Mouse (Mus musculus) CH12.LX (cell line): ENCODE measurements around the gene Fam122a. TPM values are rescaled to one million over a fixed set of nuclear protein-coding genes. Genes with fewer than 3 reads are reported as not detected.

Experiments
- DNase-seq: peaks from one replicate; pipeline ENCODE4 v3.0.0-alpha.2; 2013; ENCODE audit errors: extremely low read depth
- H3K27ac ChIP-seq: 2 replicates; pipeline ENCODE4 v1.5.1; 2012; ENCODE audit warnings: low read depth, mild to moderate bottlenecking, control low read depth, moderate library complexity; ENCODE audit not compliant: insufficient read depth
- H3K27me3 ChIP-seq: replicated peaks from 2 replicates; pipeline ENCODE3; 2012; ENCODE audit warnings: inconsistent platforms
- H3K36me3 ChIP-seq, 2 experiments: replicated peaks in 1 of 2; 2 replicates each; pipeline versions ENCODE3 to v1.6.1; 2012; ENCODE audit warnings: inconsistent platforms in 1 of 2, low read length in 1 of 2, mild to moderate bottlenecking in 1 of 2, mixed read lengths in 1 of 2, moderate library complexity in 1 of 2; ENCODE audit not compliant: control insufficient read depth in 1 of 2, insufficient read depth in 1 of 2
- H3K4me1 ChIP-seq, 2 experiments: 2 replicates each; pipeline ENCODE4 v1.6.1; 2012; ENCODE audit warnings: inconsistent platforms in 1 of 2, moderate library complexity in 1 of 2; ENCODE audit not compliant: insufficient read depth in 2 of 2, control insufficient read depth in 1 of 2
- H3K4me2 ChIP-seq: 2 replicates; pipeline ENCODE4 v1.6.1; 2012; ENCODE audit warnings: low read depth, mild to moderate bottlenecking, control low read depth; ENCODE audit not compliant: poor library complexity, insufficient read depth, severe bottlenecking
- H3K4me3 ChIP-seq, 3 experiments: fragments of 150-350 bp in 1 of 3; sonication (generic) in 1 of 3; replicated peaks in 1 of 3; 2 replicates each; pipeline versions ENCODE3 to v1.5.1; 2011 to 2012; ENCODE audit warnings: low read depth in 2 of 3, low read length in 2 of 3, mild to moderate bottlenecking in 2 of 3, moderate library complexity in 2 of 3, control low read depth in 1 of 3, improper control_type of control experiment in 1 of 3, inconsistent platforms in 1 of 3, mixed read lengths in 1 of 3; ENCODE audit not compliant: poor library complexity in 1 of 3
- H3K79me2 ChIP-seq: replicated peaks from 2 replicates; pipeline ENCODE4 v1.6.1; 2012; ENCODE audit warnings: mild to moderate bottlenecking, moderate library complexity; ENCODE audit not compliant: control insufficient read depth, poor library complexity, insufficient read depth, severe bottlenecking; ENCODE audit errors: extremely low read depth
- H3K9ac ChIP-seq: 2 replicates; pipeline ENCODE4 v1.6.1; 2012; ENCODE audit warnings: low read depth, mild to moderate bottlenecking, control low read depth, moderate library complexity; ENCODE audit not compliant: insufficient read depth
- H3K9me3 ChIP-seq: replicated peaks from 2 replicates; pipeline ENCODE3; 2012; ENCODE audit warnings: low read length, inconsistent platforms, mixed read lengths
- BHLHE40 ChIP-seq: IDR thresholded peaks from 2 replicates; pipeline ENCODE4 v1.6.1; 2011; ENCODE audit warnings: mild to moderate bottlenecking, low read depth, low read length, improper control_type of control experiment
- CHD1 ChIP-seq: IDR thresholded peaks from 2 replicates; pipeline ENCODE4 v1.6.1; 2012; ENCODE audit warnings: low read depth, low read length, improper control_type of control experiment, inconsistent platforms
- CHD2 ChIP-seq: IDR thresholded peaks from 2 replicates; pipeline ENCODE4 v1.6.1; 2011; ENCODE audit warnings: low read length, improper control_type of control experiment
- E2F4 ChIP-seq: IDR thresholded peaks from 2 replicates; pipeline ENCODE4 v1.6.1; 2011; ENCODE audit warnings: low read depth, low read length, improper control_type of control experiment; ENCODE audit not compliant: insufficient replicate concordance
- ETS1 ChIP-seq: conservative IDR thresholded peaks from 2 replicates; pipeline ENCODE4 v1.6.1; 2012; ENCODE audit warnings: low read depth, mild to moderate bottlenecking, inconsistent platforms, low read length, improper control_type of control experiment, moderate library complexity
- GABPA ChIP-seq: IDR thresholded peaks from 2 replicates; pipeline ENCODE4 v1.6.1; 2012; ENCODE audit warnings: low read depth, low read length, improper control_type of control experiment, inconsistent platforms; ENCODE audit not compliant: insufficient replicate concordance
- HCFC1 ChIP-seq: IDR thresholded peaks from 2 replicates; pipeline ENCODE4 v1.6.1; 2012; ENCODE audit warnings: low read depth, mild to moderate bottlenecking, inconsistent platforms, low read length, improper control_type of control experiment
- JUN ChIP-seq: IDR thresholded peaks from 2 replicates; pipeline ENCODE4 v1.6.1; 2011; ENCODE audit warnings: low read depth, mild to moderate bottlenecking, low read length, improper control_type of control experiment, moderate library complexity; ENCODE audit not compliant: insufficient read depth
- JUND ChIP-seq: conservative IDR thresholded peaks from 2 replicates; pipeline ENCODE4 v1.6.1; 2011; ENCODE audit warnings: low read depth, low read length, improper control_type of control experiment
- KAT2A ChIP-seq: IDR thresholded peaks from 2 replicates; pipeline ENCODE4 v1.6.1; 2012; ENCODE audit warnings: low read length, improper control_type of control experiment, inconsistent platforms; ENCODE audit not compliant: insufficient replicate concordance
- MAZ ChIP-seq: IDR thresholded peaks from 2 replicates; pipeline ENCODE4 v1.6.1; 2012; ENCODE audit warnings: low read depth, mild to moderate bottlenecking, inconsistent platforms, low read length, improper control_type of control experiment, moderate library complexity
- MXI1 ChIP-seq: IDR thresholded peaks from 2 replicates; pipeline ENCODE4 v1.6.1; 2011; ENCODE audit warnings: mild to moderate bottlenecking, low read depth, low read length, improper control_type of control experiment
- NELFE ChIP-seq: IDR thresholded peaks from 2 replicates; pipeline ENCODE4 v1.6.1; 2011; ENCODE audit warnings: low read depth, low read length, improper control_type of control experiment
- NRF1 ChIP-seq: IDR thresholded peaks from 2 replicates; pipeline ENCODE4 v1.6.1; 2014; ENCODE audit warnings: low read depth, mild to moderate bottlenecking, inconsistent platforms, low read length, improper control_type of control experiment, moderate library complexity
- POLR2AphosphoS2 ChIP-seq: IDR thresholded peaks from 2 replicates; pipeline ENCODE4 v1.6.1; 2011; ENCODE audit warnings: low read depth, low read length, improper control_type of control experiment
- SIN3A ChIP-seq: IDR thresholded peaks from 2 replicates; pipeline ENCODE4 v1.6.1; 2012; ENCODE audit warnings: low read length, improper control_type of control experiment, inconsistent platforms
- SMC3 ChIP-seq: IDR thresholded peaks from 2 replicates; pipeline ENCODE4 v1.6.1; 2011; ENCODE audit warnings: low read depth, low read length, improper control_type of control experiment
- TBP ChIP-seq: conservative IDR thresholded peaks from 2 replicates; pipeline ENCODE4 v1.6.1; 2011; ENCODE audit warnings: low read depth, low read length, improper control_type of control experiment
- USF1 ChIP-seq: IDR thresholded peaks from 2 replicates; pipeline ENCODE4 v1.6.1; 2014; ENCODE audit warnings: low read depth, mild to moderate bottlenecking, inconsistent platforms, low read length, improper control_type of control experiment
- ZMIZ1 ChIP-seq: IDR thresholded peaks from 2 replicates; pipeline ENCODE4 v1.6.1; 2012; ENCODE audit warnings: low read depth, mild to moderate bottlenecking, inconsistent platforms, low read length, improper control_type of control experiment
- dilution Hi-C: fragments of 300-500 bp; cut with MboI; formaldehyde crosslinking; loops from 2 replicates; pipeline ENCODE4 v1.14.3; 2020; ENCODE audit warnings: low sequenced_read_pairs; ENCODE audit not compliant: extremely low pct_unique_long_range_greater_than_20kb, extremely low pct_ligation_motif_present
- in situ Hi-C: fragments of 300-500 bp; cut with MboI; formaldehyde crosslinking; loops from 3 replicates; pipeline ENCODE4 v1.14.3; 2019; ENCODE audit warnings: low sequenced_read_pairs, low pct_ligation_motif_present, low pct_unique_long_range_greater_than_20kb, mixed read lengths
- polyA plus RNA-seq: library from polyadenylated mRNA; unstranded; fragments of >175 nt; gene quantifications from 2 replicates; pipeline ENCODE4 v1.2.1, GENCODE M21; 2012; ENCODE audit warnings: low read depth; ENCODE audit not compliant: insufficient read length
- total RNA-seq, 2 experiments: library from RNA; depleted of rRNA; stranded (reverse); fragments of 300-350 nt in 1 of 2; fragments of >200 nt in 1 of 2; gene quantifications; 2 replicates each; pipeline ENCODE4 v1.2.3; 2012 to 2014

Gene Fam122a
- total and polyA plus RNA-seq, 3 experiments: 2.6 to 34.6 (median 4.5) TPM

DNA sequence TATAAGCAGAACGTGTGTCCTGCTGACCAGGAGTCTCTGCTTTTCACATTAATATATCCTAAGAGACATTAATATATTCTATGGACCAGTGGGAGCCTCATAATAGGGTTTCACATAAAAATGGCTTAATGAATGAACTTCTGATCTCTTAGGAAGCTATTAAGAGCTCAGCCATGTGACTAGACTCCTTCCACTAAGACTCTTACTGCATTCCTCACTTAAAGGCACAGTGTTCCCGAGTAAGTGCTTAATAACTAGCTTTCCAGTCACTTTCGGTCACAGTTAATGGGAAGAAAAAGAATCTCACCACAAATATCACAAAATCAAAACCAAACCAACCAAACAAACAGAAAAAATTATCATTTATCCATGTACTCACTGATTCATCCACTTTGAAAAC, 8.5 kb downstream of the Fam122a start:
- no peaks in the 10 kb centered on the region for H3K27me3 ChIP-seq
- H3K9ac ChIP-seq: no peak overlapping the region
- H3K36me3 ChIP-seq: peaks cover 0 to 8% of the 10 kb centered on the region in 2 experiments
- TF ChIP-seq JUND: no peak
- TF ChIP-seq ZMIZ1: no peak
- TF ChIP-seq CHD1: no peak
- no peak for TF ChIP-seq HCFC1
- no peak for TF ChIP-seq E2F4
- no peak for TF ChIP-seq JUN
- TF ChIP-seq SIN3A: no peak
- no peak for TF ChIP-seq GABPA
- no peak for TF ChIP-seq NRF1
- TF ChIP-seq CHD2: no peak
- TF ChIP-seq KAT2A: no peak
- no peak for TF ChIP-seq NELFE
- no peak for TF ChIP-seq MAZ
- TF ChIP-seq POLR2AphosphoS2: no peak
- no peak for TF ChIP-seq SMC3
- no peak for TF ChIP-seq MXI1
- TF ChIP-seq, all 38 proteins: peak for 0
- no peak overlapping the region for H3K4me2 ChIP-seq
- peaks cover 3% of the 10 kb centered on the region for H3K9me3 ChIP-seq
- no peaks in the 10 kb centered on the region for H3K79me2 ChIP-seq
- dilution Hi-C loops (no loop called here), in situ Hi-C loops (no loop called here)
- H3K4me1 ChIP-seq: no peaks in the 10 kb centered on the region
- no peak overlapping the region for H3K4me3 ChIP-seq
- no peak overlapping the region for H3K27ac ChIP-seq
- DNase-seq: no peak

DNA sequence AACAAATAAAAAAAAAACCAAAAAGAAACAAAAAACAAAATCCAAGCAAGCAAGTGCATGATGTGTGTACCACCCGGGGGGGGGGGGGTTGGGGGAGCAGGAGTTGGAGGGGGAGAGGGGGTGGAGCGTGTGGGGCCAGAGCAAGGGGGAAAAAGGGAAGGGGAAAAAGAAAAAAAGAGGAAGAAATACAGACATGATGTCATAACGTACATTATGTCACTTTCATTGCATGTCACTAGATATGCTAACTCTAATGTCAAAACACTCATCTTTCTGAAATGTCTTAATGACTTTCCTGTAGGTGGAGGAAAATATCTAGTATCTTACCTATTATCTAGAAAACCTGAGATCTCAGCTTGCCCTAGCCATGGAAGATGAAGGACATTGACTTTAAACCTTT, 14.1 kb downstream of the Fam122a start:
- in situ Hi-C loops (no loop called here), dilution Hi-C loops (no loop called here)
- no peak overlapping the region for H3K9ac ChIP-seq
- H3K4me3 ChIP-seq: no peak overlapping the region
- H3K36me3 ChIP-seq: no peaks in the 10 kb centered on the region
- H3K79me2 ChIP-seq: no peaks in the 10 kb centered on the region
- no peak for TF ChIP-seq TBP
- TF ChIP-seq USF1: no peak
- no peak for TF ChIP-seq ETS1
- no peak for TF ChIP-seq NRF1
- no peak for TF ChIP-seq BHLHE40
- H3K27ac ChIP-seq: no peak overlapping the region
- H3K9me3 ChIP-seq: peaks cover 5% of the 10 kb centered on the region
- no peak for DNase-seq
- H3K4me1 ChIP-seq: no peaks in the 10 kb centered on the region
- H3K27me3 ChIP-seq: no peaks in the 10 kb centered on the region
- H3K4me2 ChIP-seq: no peak overlapping the region
